Mouse (Mus musculus) thymus, adult 2 months (tissue): Measurements from ENCODE around the gene Prtg.

Experiments used
- CTCF ChIP-seq: fragments of 200-500 bp; IDR thresholded peaks from 2 replicates; pipeline ENCODE4 v1.5.1; 2012; ENCODE audit warnings: mild to moderate bottlenecking, control low read depth, low read length, moderate library complexity, borderline replicate concordance; ENCODE audit not compliant: control insufficient read depth, poor library complexity, insufficient read depth; ENCODE audit errors: extremely low read depth
- POLR2A ChIP-seq: fragments of 200-500 bp; IDR thresholded peaks from 2 replicates; pipeline ENCODE4 v1.6.1; 2012; ENCODE audit warnings: mild to moderate bottlenecking, low read length, control low read depth, moderate library complexity; ENCODE audit not compliant: control insufficient read depth, poor library complexity, insufficient read depth; ENCODE audit errors: extremely low read depth

DNA sequence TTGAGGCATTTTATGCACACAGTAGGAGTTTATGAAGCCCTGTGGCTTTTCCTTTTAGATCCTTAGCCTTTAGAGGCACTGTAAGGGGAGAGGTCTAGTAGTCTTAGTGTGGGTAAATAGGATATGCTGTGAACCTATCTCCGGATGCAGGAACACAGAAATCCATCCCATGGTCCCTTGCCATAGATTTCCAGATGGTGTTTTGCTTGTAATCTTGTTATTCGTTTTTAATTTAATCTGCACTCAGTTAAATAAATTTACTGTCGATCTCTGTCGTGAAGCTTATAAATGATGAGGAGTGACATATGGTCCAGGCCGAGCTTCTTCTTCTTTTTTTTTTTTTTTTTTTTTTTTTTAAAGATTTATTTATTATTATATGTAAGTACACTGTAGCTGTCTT is 54.1 kb downstream of the Prtg start:
- TF ChIP-seq CTCF (no peak), POLR2A (no peak)
